Mouse (Mus musculus): Measurements from ENCODE around the gene Col24a1.

The Col24a1 gene

GRCm38 (mm10) chr3:145556206-145556605, 263.9 kb downstream of the Col24a1 start:
- in situ Hi-C loops (cut with MboI, MseI), result loop anchor here in 1 of 2 experiments (25.0 kb wide), 1 partner anchor 1256 kb away; the partner anchor contains the start of gene Prkacb

- in situ Hi-C loops (cut with MboI, MseI), result loop anchor here in 1 of 2 experiments (25.0 kb wide), 1 partner anchor 1253 kb away; the partner anchor contains the start of gene Prkacb
These were observed 267.4 kb downstream of the Col24a1 start for GRCm38 (mm10) chr3:145559675-145560074.

DNA sequence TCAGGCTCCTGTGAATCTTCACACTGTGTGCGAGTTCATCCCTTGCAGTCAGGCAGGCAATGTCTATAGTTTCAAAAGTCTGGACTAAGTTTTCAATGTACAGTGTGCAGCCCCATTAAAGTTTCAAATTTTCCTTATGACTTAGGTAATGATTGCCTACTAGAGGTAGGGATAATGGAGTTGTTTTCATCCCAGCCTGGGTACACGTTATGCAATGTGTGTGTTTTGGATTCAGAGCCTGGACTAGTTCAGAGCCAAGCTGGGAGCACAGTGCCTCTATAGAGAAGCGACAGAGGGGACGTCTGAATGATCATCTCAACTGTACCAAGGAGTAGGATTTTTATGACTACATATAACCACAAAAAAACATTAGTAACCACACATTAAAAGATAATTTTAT, 267.8 kb downstream of the Col24a1 start:
- in situ Hi-C loops (cut with MboI, MseI), result loop anchor here in 1 of 2 experiments (25.0 kb wide), 1 partner anchor 1252 kb away; the partner anchor contains the start of gene Prkacb

DNA sequence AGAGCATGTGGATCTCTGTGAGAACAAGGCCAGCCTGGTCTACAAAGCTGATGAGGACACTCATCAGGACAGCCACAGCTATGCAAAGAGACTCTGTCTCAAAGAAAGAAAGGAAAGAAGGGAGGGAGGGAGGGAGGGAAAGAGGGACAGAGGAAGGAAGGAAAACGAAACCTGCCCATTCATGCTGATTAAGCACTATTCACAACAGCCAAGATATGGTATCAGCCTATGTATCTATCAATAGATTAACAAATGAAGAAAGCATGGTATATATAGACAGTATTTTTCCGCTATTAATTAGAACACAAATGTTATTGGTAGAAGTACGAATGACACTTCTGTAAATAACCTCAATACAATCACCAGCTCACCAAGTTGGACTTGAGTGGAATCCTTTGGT, 282.2 kb downstream of the Col24a1 start:
- in situ Hi-C loops (cut with MboI, MseI), result loop anchor here (10.0 to 25.0 kb wide), 2 partner anchors 1238 to 1370 kb away; partner anchors contain the start of genes Lmo4 (in 1 of the 2) and Prkacb (in 1 of the 2)

GRCm38 (mm10) chr3:145575340-145575739, 283.1 kb downstream of the Col24a1 start:
- in situ Hi-C loops (cut with MboI, MseI), result loop anchor here in 1 of 2 experiments (10.0 kb wide), 1 partner anchor 1371 kb away; the partner anchor contains the start of gene Lmo4

DNA sequence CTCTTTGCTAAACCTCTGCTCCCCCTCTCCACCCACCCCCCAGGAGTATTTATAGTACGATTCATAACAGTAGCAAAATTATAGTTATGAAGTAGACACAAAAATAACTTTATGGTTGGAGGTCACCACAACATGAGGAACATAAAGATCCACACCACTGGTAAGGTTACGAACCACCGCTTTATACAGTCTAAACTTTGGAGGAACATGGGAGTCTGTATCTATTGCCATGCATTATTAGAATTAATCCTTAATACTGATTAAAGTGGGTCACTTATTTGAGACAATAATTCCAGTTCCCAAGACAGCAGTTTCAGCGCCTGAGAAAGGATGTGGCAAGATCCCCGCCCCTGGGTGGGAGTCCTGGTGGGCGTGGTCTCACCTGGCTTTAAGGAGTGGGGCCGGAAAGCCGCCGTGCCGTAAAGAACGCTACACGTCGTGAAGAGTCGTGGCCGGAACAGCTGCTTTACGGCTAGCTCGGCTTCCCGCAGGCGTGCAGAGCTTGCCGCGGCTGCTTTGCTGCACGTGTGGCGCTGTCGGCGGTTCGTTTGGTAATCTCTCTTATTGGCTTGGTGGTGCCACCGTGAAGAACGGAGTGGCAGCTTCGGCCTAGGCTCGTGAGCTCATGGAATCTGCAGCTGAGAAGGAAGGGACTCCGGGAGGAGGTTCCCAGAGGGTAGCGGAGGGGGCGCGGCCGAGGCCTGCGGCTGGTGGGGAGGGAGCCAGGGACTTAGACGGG, 283.6 kb downstream of the Col24a1 start, which contains the start of gene Znhit6:
TSS of gene Znhit6 (plus strand) at position 463 of the 739 bp plus-strand sequence.
- in situ Hi-C loops (cut with MboI, MseI), result loop anchor here in 1 of 2 experiments (10.0 kb wide), 1 partner anchor 1371 kb away; the partner anchor contains the start of gene Lmo4

- in situ Hi-C loops (cut with MboI, MseI), result loop anchor here in 1 of 2 experiments (10.0 kb wide), 1 partner anchor 1372 kb away; the partner anchor contains the start of gene Lmo4
These were observed 284.2 kb downstream of the Col24a1 start for GRCm38 (mm10) chr3:145576482-145576822.

DNA sequence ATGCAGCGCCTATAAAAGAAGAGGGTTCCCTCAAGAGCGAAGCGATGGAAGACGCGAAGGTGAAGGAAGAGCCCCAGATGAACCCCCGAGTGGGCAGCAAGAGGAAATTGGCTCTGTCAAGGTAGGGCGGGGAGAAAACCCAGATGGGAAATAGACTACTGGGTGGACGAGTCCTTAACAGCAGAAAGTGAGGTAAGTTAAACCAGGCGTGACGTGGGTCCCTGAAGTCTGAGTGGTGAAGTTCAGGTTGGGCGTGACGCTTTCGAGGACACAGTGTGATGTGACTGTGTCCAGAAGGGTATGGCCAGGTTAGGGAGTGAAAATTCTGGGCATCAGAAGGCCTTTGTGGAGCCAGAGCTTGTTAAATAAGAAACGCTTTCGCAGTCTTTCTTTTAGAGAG, 284.6 kb downstream of the Col24a1 start:
- in situ Hi-C loops (cut with MboI, MseI), result loop anchor here in 1 of 2 experiments (10.0 kb wide), 1 partner anchor 1372 kb away; the partner anchor contains the start of gene Lmo4

DNA sequence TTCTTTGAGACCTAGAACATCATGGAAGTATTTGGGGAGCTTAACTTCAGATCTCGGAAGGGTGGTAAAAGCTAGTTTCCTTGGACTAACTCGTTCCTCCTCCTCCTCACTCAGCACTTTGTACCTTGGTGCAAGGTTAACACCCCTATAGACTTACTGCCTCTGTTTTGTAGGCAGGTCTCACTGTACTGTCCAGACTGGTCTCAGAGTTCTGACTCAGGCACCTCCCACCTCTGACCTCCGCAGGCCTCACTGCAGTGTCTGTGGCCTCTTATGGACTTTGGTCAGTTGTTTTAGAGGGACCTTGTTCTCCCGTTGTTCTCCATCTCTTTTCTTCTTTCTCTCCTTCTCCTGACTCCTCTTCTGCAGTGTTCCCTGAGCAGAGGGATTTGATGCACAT, 290.8 kb downstream of the Col24a1 start:
- in situ Hi-C loops (cut with MboI, MseI), result loop anchor here in 1 of 2 experiments (10.0 kb wide), 1 partner anchor 332 kb away; no protein-coding TSS in a partner anchor

- in situ Hi-C loops (cut with MboI, MseI), result loop anchor here in 1 of 2 experiments (10.0 kb wide), 1 partner anchor 331 kb away; no protein-coding TSS in a partner anchor
These were observed 291.4 kb downstream of the Col24a1 start for GRCm38 (mm10) chr3:145583522-145584200.

DNA sequence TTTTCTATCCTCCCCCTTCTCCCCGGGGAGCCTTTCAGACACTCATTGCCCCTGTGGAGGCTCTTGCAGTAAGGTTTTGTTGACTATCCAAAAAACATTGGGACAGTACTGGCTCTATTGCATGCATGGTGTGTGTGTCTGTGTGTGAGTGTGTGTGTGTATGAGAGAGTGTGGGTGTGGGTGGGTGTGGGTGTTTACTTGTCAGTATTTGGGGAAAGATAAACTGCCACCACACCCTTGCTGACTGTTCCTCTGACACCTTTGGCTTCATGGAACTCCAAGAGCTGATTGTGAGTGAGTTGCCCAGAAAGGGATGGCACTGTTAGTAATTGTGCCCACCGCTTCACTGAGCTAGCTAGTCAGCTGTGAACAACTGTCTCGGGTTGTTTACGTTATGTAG, 298.3 kb downstream of the Col24a1 start:
- in situ Hi-C loops (cut with MboI, MseI), result no loop called here

DNA sequence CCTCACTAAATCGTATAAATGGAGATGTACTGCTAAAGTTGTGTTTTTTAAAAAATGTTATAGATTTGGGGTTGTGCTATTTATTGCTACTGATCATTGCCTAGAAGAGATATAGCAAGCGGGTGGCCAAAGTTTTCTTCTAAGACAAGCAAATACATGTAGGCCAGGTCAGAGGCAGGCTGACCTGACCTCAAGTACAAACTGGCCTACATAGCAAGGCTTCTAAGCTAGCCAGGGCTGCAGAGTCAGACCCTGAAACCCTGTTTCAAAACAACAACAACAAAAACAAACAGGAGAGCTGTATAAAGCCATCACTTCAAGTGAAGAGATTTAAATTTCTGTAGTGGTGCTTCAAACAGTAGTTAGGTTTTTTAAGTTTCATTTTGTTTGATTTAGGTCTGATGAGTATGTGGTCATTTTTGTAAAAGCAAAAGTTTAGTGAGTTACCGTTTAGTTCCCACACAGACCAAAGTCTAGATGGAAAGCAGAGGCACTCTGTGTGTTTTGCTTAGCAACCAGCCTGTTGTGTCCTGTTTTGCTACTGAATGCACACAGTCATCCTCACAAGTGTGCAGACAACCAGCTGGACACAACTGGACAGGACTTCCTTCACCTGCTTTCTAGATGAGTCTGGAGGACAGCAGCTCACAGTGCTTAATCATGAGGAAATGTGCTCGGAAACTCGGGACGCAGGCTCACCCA, 299.7 kb downstream of the Col24a1 start:
- in situ Hi-C loops (cut with MboI, MseI), result no loop called here

- in situ Hi-C loops (cut with MboI, MseI), result no loop called here
These were observed 303.1 kb downstream of the Col24a1 start for GRCm38 (mm10) chr3:145595354-145595753.

- in situ Hi-C loops (cut with MboI, MseI), result no loop called here
These were observed 306.8 kb downstream of the Col24a1 start for GRCm38 (mm10) chr3:145599059-145599458.

DNA sequence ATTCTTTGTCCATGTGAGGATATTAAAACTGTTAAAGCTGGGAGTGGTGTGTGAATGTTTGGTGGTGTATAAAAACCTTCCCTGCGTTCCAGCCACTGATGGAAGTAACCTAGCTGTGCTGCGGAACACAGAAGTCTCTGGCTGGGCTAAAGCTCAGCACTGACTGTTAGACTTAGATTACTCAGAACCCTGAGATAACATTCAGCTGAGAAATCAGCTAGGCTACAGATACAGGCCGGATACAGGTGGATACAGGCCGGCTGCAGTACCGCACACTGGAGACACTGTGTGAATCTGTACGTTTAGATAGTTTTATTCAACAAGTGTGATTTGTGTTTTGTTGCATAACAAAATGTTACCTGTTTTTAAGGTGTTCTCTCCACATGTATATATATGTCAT, 308.5 kb downstream of the Col24a1 start:
- in situ Hi-C loops (cut with MboI, MseI), result loop anchor here (25.0 kb wide), 2 partner anchors 312 to 1038 kb away; partner anchors contain the start of genes Bcl10 (in 1 of the 2), Hs2st1 (in 1 of the 2) and Selenof (in 1 of the 2)

- in situ Hi-C loops (cut with MboI, MseI), result loop anchor here (25.0 kb wide), 2 partner anchors 311 to 1039 kb away; partner anchors contain the start of genes Bcl10 (in 1 of the 2), Hs2st1 (in 1 of the 2) and Selenof (in 1 of the 2)
These were observed 309.1 kb downstream of the Col24a1 start for GRCm38 (mm10) chr3:145601345-145601744.

All from T-helper 17 cell (primary cell).